Mouse (Mus musculus) erythroid progenitor cell, adult 5-6 weeks (primary cell): ENCODE results near the gene Zbp1. TPM values are rescaled to one million over a fixed set of nuclear protein-coding genes. Genes with fewer than 3 reads are reported as not detected.

ENCODE experiments used
- ATAC-seq: replicated peaks from 2 replicates; pipeline ENCODE4 v1.8.0; 2016; ENCODE audit warnings: moderate number of reproducible peaks, mild to moderate bottlenecking, moderate TSS enrichment, inconsistent platforms; ENCODE audit not compliant: poor library complexity, low FRiP score, severe bottlenecking
- total RNA-seq, 2 experiments: library from RNA; stranded (forward) in 1 of 2; stranded (reverse) in 1 of 2; fragments of 150-400 nt in 1 of 2; fragments of 186-747, 209-891 nt in 1 of 2; gene quantifications; 2 replicates each; pipeline versions ENCODE4 v1.2.3 to v1.2.4; 2015 to 2017; ENCODE audit warnings: low replicate concordance in 2 of 2

Zbp1 gene
- total RNA-seq, 2 experiments from 2014 or later, result 9.6 TPM; not detected in 1

GRCm38 (mm10) chr2:173248822-173249221 lies 30.1 kb upstream of the Zbp1 start:
- ATAC-seq, result no peak

- ATAC-seq, result no peak
These were observed 29.2 kb upstream of the Zbp1 start for GRCm38 (mm10) chr2:173247911-173248310.

GRCm38 (mm10) chr2:173247197-173247596 lies 28.5 kb upstream of the Zbp1 start:
- no peak for ATAC-seq

- ATAC-seq, result no peak
These were observed 28.0 kb upstream of the Zbp1 start for GRCm38 (mm10) chr2:173246688-173247087.

GRCm38 (mm10) chr2:173245258-173245657 lies 26.5 kb upstream of the Zbp1 start:
- ATAC-seq, result no peak

- no peak for ATAC-seq
These were observed 25.4 kb upstream of the Zbp1 start for GRCm38 (mm10) chr2:173244108-173244507.

GRCm38 (mm10) chr2:173243616-173244015 lies 24.9 kb upstream of the Zbp1 start:
- ATAC-seq, result no peak

- ATAC-seq, result no peak
These were observed 24.2 kb upstream of the Zbp1 start for GRCm38 (mm10) chr2:173242874-173243273.

- no peak for ATAC-seq
These were observed 22.0 kb upstream of the Zbp1 start for GRCm38 (mm10) chr2:173240738-173241137.

GRCm38 (mm10) chr2:173238522-173238921 lies 19.8 kb upstream of the Zbp1 start:
- no peak for ATAC-seq

- no peak for ATAC-seq
These were observed 17.0 kb upstream of the Zbp1 start for GRCm38 (mm10) chr2:173235435-173236332.

- no peak for ATAC-seq
These were observed 14.0 kb upstream of the Zbp1 start for GRCm38 (mm10) chr2:173232766-173233099.

GRCm38 (mm10) chr2:173232065-173232765 lies 13.5 kb upstream of the Zbp1 start:
- no peak for ATAC-seq

- 0 out of 2 replicates have a peak, but pooled peaks have one; percentile 51 for ATAC-seq
These were observed 11.0 kb upstream of the Zbp1 start for GRCm38 (mm10) chr2:173229578-173230224.

GRCm38 (mm10) chr2:173228567-173228966 lies 9.8 kb upstream of the Zbp1 start:
- ATAC-seq, result no peak

- ATAC-seq, result no peak
These were observed 8.1 kb upstream of the Zbp1 start for GRCm38 (mm10) chr2:173226792-173227191.

- no peak for ATAC-seq
These were observed 7.2 kb upstream of the Zbp1 start for GRCm38 (mm10) chr2:173225906-173226305.

GRCm38 (mm10) chr2:173224832-173225231 lies 6.1 kb upstream of the Zbp1 start:
- no peak for ATAC-seq

- ATAC-seq, result no peak
These were observed 5.4 kb upstream of the Zbp1 start for GRCm38 (mm10) chr2:173224097-173224496.

- no peak for ATAC-seq
These were observed 4.8 kb upstream of the Zbp1 start for GRCm38 (mm10) chr2:173223496-173223895.

GRCm38 (mm10) chr2:173220754-173221153 lies 2.0 kb upstream of the Zbp1 start:
- no peak for ATAC-seq
